Mouse (Mus musculus): Measurements from ENCODE around the gene Nav2.

DNA sequence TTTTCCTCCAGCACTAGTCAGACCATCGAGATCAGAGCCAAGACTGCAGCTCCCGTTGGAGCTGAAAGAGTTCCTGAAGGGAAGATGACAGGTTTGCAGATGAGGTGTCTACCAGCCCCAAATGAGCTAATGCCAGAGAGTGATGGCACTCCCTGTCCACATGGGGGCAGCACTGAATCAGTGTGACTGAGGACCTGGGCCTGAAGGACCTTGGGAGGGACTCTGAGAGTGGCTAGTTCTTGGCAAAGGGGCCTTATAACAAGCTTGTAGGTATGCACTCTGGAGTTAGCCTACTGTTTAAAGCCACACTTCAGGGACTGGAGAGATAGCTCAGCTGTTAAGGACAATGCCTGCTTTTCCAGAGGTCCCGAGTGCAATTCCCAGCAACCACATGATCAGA lies 217.0 kb downstream of the Nav2 start:
- TF ChIP-seq POLR2A (IDR thresholded peaks at IDR 0.05; ENCODE audit: control insufficient read depth, extremely low read depth, insufficient read depth, low read length, poor library complexity), result no peak
- peak; percentile 66; the same call in 1 of the 2 replicates for TF ChIP-seq CTCF (IDR thresholded peaks at IDR 0.05; ENCODE audit: borderline replicate concordance, control insufficient read depth, extremely low read depth, insufficient read depth, low read length, poor library complexity)
